Mouse (Mus musculus) CD8-positive naive resting alpha-beta T cell, adult 57 days (primary cell): ENCODE results near the gene Mllt3. TPM values are rescaled to one million over a fixed set of nuclear protein-coding genes. Genes with fewer than 3 reads are reported as not detected.

Source experiments
- total RNA-seq: library from RNA; stranded (reverse); gene quantifications from one replicate; pipeline ENCODE4 v1.2.4, GENCODE M21; 2023

The Mllt3 gene
- total RNA-seq: 114 TPM

GRCm38 (mm10) chr4:88033216-88033653 is at the start of gene Mllt3:
Mllt3 (minus strand) TSS chr4:88033364.

Other genes with a start within 250 kb of the Mllt3 start
- gene Focad, start 61.3 kb upstream of the Mllt3 start, total RNA-seq: 44.1 TPM